Mouse (Mus musculus): ENCODE results near the gene Lrrc8d.

Lrrc8d gene

GRCm38 (mm10) chr5:105699141-105700069 is at the start of gene Lrrc8d:
Gene Lrrc8d (plus strand): TSS chr5:105699969.
- peak; percentile 86 for DNase-seq (ENCODE audit: low spot score)

- DNase-seq (ENCODE audit: low spot score): no peak
Measured at GRCm38 (mm10) chr5:105650728-105651479, 48.9 kb upstream of the Lrrc8d start.

GRCm38 (mm10) chr5:105651561-105651991 is 48.2 kb upstream of the Lrrc8d start:
- no peak for DNase-seq (ENCODE audit: low spot score)

GRCm38 (mm10) chr5:105654237-105655063 is 45.3 kb upstream of the Lrrc8d start:
- peak; percentile 72 for DNase-seq (ENCODE audit: low spot score)

GRCm38 (mm10) chr5:105655100-105655734 is 44.6 kb upstream of the Lrrc8d start:
- no peak for DNase-seq (ENCODE audit: low spot score)

GRCm38 (mm10) chr5:105661894-105662293 is 37.9 kb upstream of the Lrrc8d start:
- no peak for DNase-seq (ENCODE audit: low spot score)

- DNase-seq (ENCODE audit: low spot score): no peak
Measured at GRCm38 (mm10) chr5:105666930-105667329, 32.8 kb upstream of the Lrrc8d start.

GRCm38 (mm10) chr5:105667411-105667810 is 32.4 kb upstream of the Lrrc8d start:
- no peak for DNase-seq (ENCODE audit: low spot score)

GRCm38 (mm10) chr5:105669086-105669485 is 30.7 kb upstream of the Lrrc8d start:
- DNase-seq (ENCODE audit: low spot score): no peak

GRCm38 (mm10) chr5:105669508-105670353 is 30.0 kb upstream of the Lrrc8d start:
- DNase-seq (ENCODE audit: low spot score): no peak

GRCm38 (mm10) chr5:105672332-105672731 is 27.4 kb upstream of the Lrrc8d start:
- no peak for DNase-seq (ENCODE audit: low spot score)

- no peak for DNase-seq (ENCODE audit: low spot score)
Measured at GRCm38 (mm10) chr5:105675511-105675910, 24.3 kb upstream of the Lrrc8d start.

- DNase-seq (ENCODE audit: low spot score): no peak
Measured at GRCm38 (mm10) chr5:105677071-105677470, 22.7 kb upstream of the Lrrc8d start.

- no peak for DNase-seq (ENCODE audit: low spot score)
Measured at GRCm38 (mm10) chr5:105678243-105678642, 21.5 kb upstream of the Lrrc8d start.

- DNase-seq (ENCODE audit: low spot score): no peak
Measured at GRCm38 (mm10) chr5:105679261-105679660, 20.5 kb upstream of the Lrrc8d start.

GRCm38 (mm10) chr5:105679921-105680843 is 19.6 kb upstream of the Lrrc8d start:
- no peak for DNase-seq (ENCODE audit: low spot score)

GRCm38 (mm10) chr5:105682143-105682611 is 17.6 kb upstream of the Lrrc8d start:
- DNase-seq (ENCODE audit: low spot score): no peak

- no peak for DNase-seq (ENCODE audit: low spot score)
Measured at GRCm38 (mm10) chr5:105683912-105684350, 15.8 kb upstream of the Lrrc8d start.

Measured in MN1 (cell line).